Mouse (Mus musculus) ovary, postnatal 36 days (tissue): Measurements from ENCODE around the gene Zpr1.
"Not testable (repeated sequence)": the region's sequence is repeated elsewhere in the genome, so short reads cannot be mapped to it uniquely, and the experiment has no call there.

Experiments used
- DNase-seq: peaks from one replicate; pipeline ENCODE4 v3.0.0; 2022; ENCODE audit warnings: low spot score, mixed read lengths

The Zpr1 gene

GRCm38 (mm10) chr9:46261131-46261530, 11.7 kb upstream of the Zpr1 start:
- DNase-seq, result no peak

GRCm38 (mm10) chr9:46268343-46268873, 4.5 kb upstream of the Zpr1 start, which contains the start of gene Apoa5:
Apoa5 (plus strand) TSS chr9:46268633.
- no peak for DNase-seq

GRCm38 (mm10) chr9:46269125-46269524, 3.7 kb upstream of the Zpr1 start:
- no peak for DNase-seq

- DNase-seq, result no peak
Observed at GRCm38 (mm10) chr9:46270782-46271181, 2.1 kb upstream of the Zpr1 start.

- DNase-seq, result no peak
Observed at GRCm38 (mm10) chr9:46272070-46272469, 794 bp upstream of the Zpr1 start.

GRCm38 (mm10) chr9:46274494-46274893, 1.6 kb downstream of the Zpr1 start:
- DNase-seq, result no peak

- peak; percentile 94 for DNase-seq
Observed at GRCm38 (mm10) chr9:46282631-46283436, 10.0 kb downstream of the Zpr1 start, which contains the start of gene Bud13. Bud13 (plus strand) TSS chr9:46283008.

- DNase-seq, result no peak
Observed at GRCm38 (mm10) chr9:46298381-46298780, 25.5 kb downstream of the Zpr1 start.

- peak; percentile 22 for DNase-seq
Observed at GRCm38 (mm10) chr9:46302142-46302541, 29.3 kb downstream of the Zpr1 start.

GRCm38 (mm10) chr9:46309121-46309520, 36.3 kb downstream of the Zpr1 start:
- DNase-seq, result no peak

- peak; percentile 58 for DNase-seq
Observed at GRCm38 (mm10) chr9:46314507-46314906, 41.6 kb downstream of the Zpr1 start.

- no peak for DNase-seq
Observed at GRCm38 (mm10) chr9:46314921-46315320, 42.1 kb downstream of the Zpr1 start.

- DNase-seq, result no peak
Observed at GRCm38 (mm10) chr9:46315807-46316365, 43.0 kb downstream of the Zpr1 start.

- no peak for DNase-seq
Observed at GRCm38 (mm10) chr9:46316388-46316787, 43.5 kb downstream of the Zpr1 start.

- no peak for DNase-seq
Observed at GRCm38 (mm10) chr9:46316909-46317308, 44.0 kb downstream of the Zpr1 start.

GRCm38 (mm10) chr9:46317957-46318356, 45.1 kb downstream of the Zpr1 start:
- no peak for DNase-seq

GRCm38 (mm10) chr9:46319886-46320285, 47.0 kb downstream of the Zpr1 start, which contains the start of gene 4931429L15Rik:
4931429L15Rik (minus strand) TSS chr9:46319986.
- DNase-seq, result not testable (repeated sequence)

GRCm38 (mm10) chr9:46320461-46320860, 47.6 kb downstream of the Zpr1 start:
- DNase-seq, result no peak

- no peak for DNase-seq
Observed at GRCm38 (mm10) chr9:46326694-46327405, 54.0 kb downstream of the Zpr1 start.

GRCm38 (mm10) chr9:46327706-46328571, 55.1 kb downstream of the Zpr1 start:
- DNase-seq, result no peak

- DNase-seq, result peak; percentile 51
Observed at GRCm38 (mm10) chr9:46328572-46329249, 55.8 kb downstream of the Zpr1 start.
